Mouse (Mus musculus): ENCODE results near the gene Gm42957.

DNA sequence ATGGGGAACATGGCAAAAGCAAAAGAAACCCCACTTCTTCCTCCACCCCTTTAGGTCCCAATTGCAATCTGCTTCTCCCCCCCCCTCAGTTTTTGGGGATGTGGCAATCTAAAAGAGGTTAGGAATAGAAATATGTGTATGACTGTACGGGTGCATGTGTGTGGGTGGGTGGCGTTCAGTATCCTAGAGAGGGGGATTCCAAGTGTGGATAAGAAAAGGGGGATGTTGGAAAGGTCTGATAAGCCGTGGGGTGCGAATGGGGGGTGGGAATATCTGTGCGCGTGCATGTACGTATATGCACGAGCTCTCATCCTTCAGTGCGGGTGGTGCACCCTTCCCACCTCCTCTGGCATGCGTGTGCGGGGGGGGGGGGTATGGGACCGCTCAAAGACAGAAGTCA is 38.4 kb upstream of the Gm42957 start:
- TF ChIP-seq POLR2A (IDR thresholded peaks at IDR 0.05; ENCODE audit: borderline replicate concordance, extremely low read depth, insufficient read depth, insufficient read length, poor library complexity, severe bottlenecking) (no peak), CTCF (IDR thresholded peaks at IDR 0.05; ENCODE audit: borderline replicate concordance, extremely low read depth, insufficient read depth, insufficient read length) (no peak)
